Mouse (Mus musculus) thymus, adult 2 months (tissue): ENCODE measurements around the gene Gas7.

ENCODE experiments used
- CTCF ChIP-seq: fragments of 200-500 bp; IDR thresholded peaks from 2 replicates; pipeline ENCODE4 v1.5.1; 2012; ENCODE audit warnings: mild to moderate bottlenecking, control low read depth, low read length, moderate library complexity, borderline replicate concordance; ENCODE audit not compliant: control insufficient read depth, poor library complexity, insufficient read depth; ENCODE audit errors: extremely low read depth
- POLR2A ChIP-seq: fragments of 200-500 bp; IDR thresholded peaks from 2 replicates; pipeline ENCODE4 v1.6.1; 2012; ENCODE audit warnings: mild to moderate bottlenecking, low read length, control low read depth, moderate library complexity; ENCODE audit not compliant: control insufficient read depth, poor library complexity, insufficient read depth; ENCODE audit errors: extremely low read depth

GRCm38 (mm10) chr11:67608114-67608683 is 153.0 kb downstream of the Gas7 start:
- TF ChIP-seq POLR2A (no peak), CTCF (no peak)
